Mouse (Mus musculus): ENCODE data around the gene Rab1a.

DNA sequence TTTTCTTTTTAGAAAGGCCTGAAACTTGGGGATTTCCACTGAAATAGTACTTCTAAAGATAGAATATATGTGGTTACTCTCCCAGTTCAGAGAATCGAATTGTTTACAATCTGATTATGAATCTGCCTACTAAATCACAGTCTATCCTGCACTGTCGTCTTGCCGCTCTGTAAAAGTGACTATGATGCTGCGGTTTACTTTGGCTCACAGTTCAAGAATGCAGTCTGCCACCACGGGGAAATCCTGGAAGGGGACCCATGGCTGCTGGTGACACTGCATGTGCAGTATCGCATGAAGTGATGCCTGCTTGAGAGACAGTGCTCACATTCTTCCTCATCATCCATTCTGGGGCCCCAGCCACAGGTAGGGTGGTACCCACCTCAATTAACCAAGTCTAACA is 44.1 kb downstream of the Rab1a start:
- no peak for TF ChIP-seq CTCF (IDR thresholded peaks at IDR 0.05; ENCODE audit: control insufficient read depth, insufficient read depth, low read length)
- no peak for TF ChIP-seq POLR2A (IDR thresholded peaks at IDR 0.05; ENCODE audit: borderline replicate concordance, control insufficient read depth, low read depth, low read length)
